Mouse (Mus musculus) testis, adult 10 weeks (tissue): Measurements from ENCODE around the gene Rtn1. TPM values are rescaled to one million over a fixed set of nuclear protein-coding genes. Genes with fewer than 3 reads are reported as not detected.

Experiments
- polyA plus RNA-seq: library from polyadenylated mRNA; stranded (reverse); fragments of 350-450 nt; fragmentation: Illumina TruSeq; extraction: RNeasy Lipid Tissue Mini Kit (QIAGEN cat#74804); gene quantifications from one replicate; pipeline ENCODE4 v1.2.3, GENCODE M21; 2014; ENCODE audit warnings: low read depth, low replicate concordance

The Rtn1 gene
- 21.2 TPM for polyA plus RNA-seq

DNA sequence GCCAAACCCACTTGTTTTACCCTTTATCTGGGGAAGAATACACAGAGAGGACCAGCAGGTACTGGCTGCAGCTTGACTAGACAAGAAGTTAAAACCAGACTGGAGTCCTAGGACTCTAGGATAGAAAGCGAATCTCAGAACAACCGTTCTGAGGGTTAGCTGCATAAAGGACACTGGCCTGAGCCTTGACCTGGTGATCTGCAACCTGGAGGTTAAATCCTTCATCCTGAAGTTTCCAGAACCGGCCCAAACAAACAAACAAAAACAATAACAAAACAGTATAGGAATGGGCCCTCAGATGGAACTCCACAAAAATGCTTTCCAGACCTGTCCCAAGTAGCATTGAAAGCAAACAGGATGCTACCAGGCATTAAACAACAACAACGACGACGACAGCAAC is at the start of gene Rtn1:
Gene Rtn1, minus strand, starts transcription at position 101 of the 400 bp plus-strand sequence.

DNA sequence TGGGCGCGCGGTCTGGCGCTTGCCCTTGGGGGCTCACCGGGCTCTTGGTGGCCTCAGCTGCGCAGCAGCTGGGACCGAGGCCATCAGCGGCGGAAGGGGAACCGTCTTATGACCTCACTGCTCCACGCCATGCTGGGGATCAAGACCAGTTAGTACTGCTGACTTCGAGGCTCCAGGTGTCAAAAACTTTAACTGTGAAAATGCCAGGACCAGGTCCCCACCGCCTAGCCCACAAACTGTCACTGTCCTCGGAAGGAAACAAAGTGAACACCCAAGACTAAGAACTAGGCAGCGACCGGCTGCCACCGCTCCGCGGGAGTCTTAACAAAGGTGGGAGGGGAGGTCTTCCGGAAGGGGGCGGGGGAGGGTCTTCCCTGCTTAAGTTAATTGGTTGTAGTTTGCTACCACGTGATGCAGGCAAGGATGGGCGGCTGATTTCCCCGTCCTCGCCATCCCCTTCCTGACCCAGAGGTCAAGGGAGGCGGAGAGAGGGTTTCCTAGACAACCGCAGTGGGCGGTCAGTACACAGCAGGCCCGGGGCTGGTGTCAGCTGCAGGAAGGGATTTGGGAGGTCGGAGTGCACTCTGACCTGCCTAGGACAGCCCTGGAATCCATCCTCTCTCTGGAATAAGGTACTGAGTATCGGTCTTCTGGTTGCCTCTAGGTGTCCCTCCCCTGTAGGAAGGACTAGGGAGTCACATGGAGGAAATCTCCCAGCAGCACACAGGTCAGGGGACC is 33.2 kb upstream of the Rtn1 start, which contains the start of gene Lrrc9:
Gene Lrrc9, plus strand, starts transcription at position 28 of the 738 bp plus-strand sequence.

DNA sequence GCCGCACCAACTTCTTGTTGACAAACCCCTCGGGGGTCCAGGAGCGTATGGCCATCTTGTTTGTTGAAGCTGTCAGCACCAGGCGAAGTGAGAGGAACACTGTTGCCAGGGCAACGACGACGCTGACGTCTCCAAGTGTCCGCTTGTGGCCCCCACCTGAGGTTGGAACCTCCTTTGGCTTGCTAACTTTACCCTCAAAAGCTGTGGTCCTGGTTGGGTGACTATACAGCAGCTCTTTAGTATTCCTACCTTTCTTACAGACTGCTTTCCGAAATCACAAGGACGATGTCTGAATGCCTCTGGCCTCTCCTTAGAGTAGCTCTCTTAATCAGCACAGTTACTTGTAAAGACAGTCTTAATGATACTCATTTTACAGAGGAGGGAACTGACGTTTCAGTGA is 223.9 kb downstream of the Rtn1 start, which contains the start of gene Ccdc175:
Gene Ccdc175, minus strand, starts transcription at position 101 of the 400 bp plus-strand sequence.

Other genes with a start within 250 kb of the Rtn1 start
- 388 TPM for gene Ccdc175, start 224.0 kb downstream of the Rtn1 start, polyA plus RNA-seq
- gene Lrrc9, start 32.8 kb upstream of the Rtn1 start, polyA plus RNA-seq = 279 TPM
- 10.7 TPM for gene Pcnx4, start 127.3 kb upstream of the Rtn1 start, polyA plus RNA-seq
- not detected for gene Gm4756, start 240.6 kb upstream of the Rtn1 start, polyA plus RNA-seq